Mouse (Mus musculus): ENCODE measurements around the gene Creg2. TPM values are rescaled to one million over a fixed set of nuclear protein-coding genes. Genes with fewer than 3 reads are reported as not detected.

The Creg2 gene
- polyA plus RNA-seq, 2 experiments, result 0.01 TPM; not detected in 1

DNA sequence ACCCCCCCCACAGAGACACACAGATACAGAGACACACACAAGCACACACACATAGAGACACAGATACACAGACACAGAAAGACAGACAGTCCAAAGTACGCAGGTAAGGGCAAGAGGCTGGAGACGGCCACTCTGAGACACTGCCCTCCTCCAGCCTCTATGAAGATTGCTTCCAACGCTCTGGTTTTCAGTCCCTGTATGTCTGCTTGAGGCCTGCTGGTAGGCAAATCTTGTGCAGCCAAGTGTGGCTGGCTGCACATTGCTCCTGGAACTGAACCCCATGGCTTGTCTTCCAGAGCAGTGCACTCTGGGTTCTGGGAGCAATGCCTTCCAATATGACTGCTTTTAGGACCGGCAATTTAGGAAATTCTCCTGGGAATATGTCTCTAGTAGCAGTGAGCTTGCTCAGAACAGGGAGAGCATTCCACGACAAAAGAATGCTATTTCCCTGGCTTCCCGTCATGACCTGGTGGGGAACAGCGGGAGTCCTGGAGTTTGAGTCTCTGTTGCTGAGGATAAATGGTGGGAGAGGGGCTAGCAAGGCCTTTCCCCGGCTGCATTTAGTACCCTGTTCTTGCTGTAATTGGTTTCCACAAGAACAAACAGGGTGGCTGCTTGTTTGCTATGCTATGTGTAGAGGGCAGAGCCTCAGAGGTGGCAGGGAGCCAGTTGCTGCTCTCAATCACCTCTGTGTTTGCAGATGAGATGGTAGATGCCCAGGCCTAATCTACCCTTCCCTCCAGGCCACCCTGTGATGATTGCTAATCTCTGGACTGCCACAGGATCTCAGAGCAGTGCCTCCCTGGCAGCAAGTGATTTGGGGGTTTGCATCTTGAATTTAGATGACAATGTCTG is 5.1 kb downstream of the Creg2 start:
- peaks cover 26% of the 10 kb centered on the region for H3K27me3 ChIP-seq (ENCODE audit: control insufficient read depth, insufficient read depth, low read length)
- ATAC-seq (ENCODE audit: insufficient read depth) (no peak), DNase-seq (ENCODE audit: low read depth in 3 of 3, low spot score in 3 of 3) (peak in 1 of 3 experiments; percentile 30)
- no peak overlapping the region for H3K4me3 ChIP-seq (ENCODE audit: insufficient read depth in 1 of 2, low read depth in 2 of 2, low read length in 2 of 2)
- H3K9ac ChIP-seq (replicated peaks), result no peak overlapping the region
- TF ChIP-seq EP300 (IDR thresholded peaks at IDR 0.05; ENCODE audit: low read depth) (no peak), CTCF (IDR thresholded peaks at IDR 0.05; ENCODE audit: low read depth) (no peak)
- 63% methylated on average over 8 of the region's 8 CpGs for WGBS (ENCODE audit: insufficient replicate concordance)
- H3K27ac ChIP-seq, result no peak overlapping the region
- no peaks in the 10 kb centered on the region for H3K9me3 ChIP-seq (ENCODE audit: control insufficient read depth, low read length)
- H3K36me3 ChIP-seq (replicated peaks; ENCODE audit: control insufficient read depth, insufficient read depth, low read depth), result no peaks in the 10 kb centered on the region
- H3K4me1 ChIP-seq (replicated peaks; ENCODE audit: control insufficient read depth in 2 of 2, insufficient read depth in 2 of 2, low read length in 1 of 2), result peaks cover 0 to 5% of the 10 kb centered on the region in 2 experiments; a peak in 1 of 4 replicates
- no peak overlapping the region for H3K4me2 ChIP-seq (ENCODE audit: low read depth)

DNA sequence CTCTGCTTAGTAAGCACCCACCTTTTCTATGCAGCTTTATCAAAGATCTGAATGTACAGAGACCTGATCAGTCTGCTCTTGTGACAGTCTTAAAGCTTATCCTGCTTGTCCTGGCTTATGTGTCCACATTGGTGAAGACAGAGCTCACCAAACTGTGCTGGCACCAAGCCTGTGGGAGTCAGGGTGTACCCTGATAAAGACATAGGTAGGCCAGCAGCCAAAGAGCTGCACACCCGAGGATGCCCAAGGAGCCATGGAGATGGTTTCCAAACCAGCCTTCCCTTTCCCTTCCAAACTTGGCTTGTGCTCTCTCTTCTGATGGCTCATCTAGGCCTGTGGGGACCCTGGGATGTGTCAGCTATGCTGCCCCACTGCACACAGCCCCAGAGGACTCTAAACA is 6.9 kb downstream of the Creg2 start:
- H3K9ac ChIP-seq (replicated peaks), result no peak overlapping the region
- no peak for TF ChIP-seq EP300 (IDR thresholded peaks at IDR 0.05; ENCODE audit: low read depth)
- TF ChIP-seq CTCF (IDR thresholded peaks at IDR 0.05; ENCODE audit: low read depth), result no peak
- H3K4me1 ChIP-seq (replicated peaks; ENCODE audit: control insufficient read depth in 2 of 2, insufficient read depth in 2 of 2, low read length in 1 of 2), result peaks cover 0 to 5% of the 10 kb centered on the region in 2 experiments; a peak in 1 of 4 replicates
- 16% methylated on average over 1 of the region's 1 CpGs for WGBS (ENCODE audit: insufficient replicate concordance)
- ATAC-seq (ENCODE audit: insufficient read depth) (no peak), DNase-seq (ENCODE audit: low read depth in 3 of 3, low spot score in 3 of 3) (no peak)
- H3K36me3 ChIP-seq (replicated peaks; ENCODE audit: control insufficient read depth, insufficient read depth, low read depth), result no peaks in the 10 kb centered on the region
- no peak overlapping the region for H3K27ac ChIP-seq
- no peaks in the 10 kb centered on the region for H3K9me3 ChIP-seq (ENCODE audit: control insufficient read depth, low read length)
- H3K4me3 ChIP-seq (ENCODE audit: insufficient read depth in 1 of 2, low read depth in 2 of 2, low read length in 2 of 2), result no peak overlapping the region
- H3K4me2 ChIP-seq (ENCODE audit: low read depth), result no peak overlapping the region
- peaks cover 8% of the 10 kb centered on the region for H3K27me3 ChIP-seq (ENCODE audit: control insufficient read depth, insufficient read depth, low read length)

DNA sequence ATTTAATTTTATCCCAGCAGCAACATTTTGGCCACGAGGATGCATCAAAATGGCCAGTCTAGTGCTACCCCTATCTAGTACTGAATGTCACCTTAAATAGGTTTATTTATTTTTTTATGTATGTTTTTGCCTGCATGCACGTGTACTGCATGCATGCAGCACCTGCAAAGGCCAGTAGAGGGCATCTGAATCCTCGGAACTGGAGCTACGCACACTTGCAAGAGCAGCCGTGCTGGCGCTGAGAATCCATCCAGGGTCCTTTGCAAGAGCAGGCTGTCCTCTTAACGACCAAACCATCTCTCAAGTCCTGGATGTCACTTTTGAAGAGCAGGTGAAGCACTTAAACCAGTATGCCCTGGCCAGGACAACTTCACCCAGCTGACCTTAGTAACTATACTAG is 9.6 kb downstream of the Creg2 start:
- H3K27me3 ChIP-seq (ENCODE audit: control insufficient read depth, insufficient read depth, low read length), result no peaks in the 10 kb centered on the region
- peak; percentile 43; the same call in 1 of the 2 replicates for TF ChIP-seq CTCF (IDR thresholded peaks at IDR 0.05; ENCODE audit: low read depth)
- TF ChIP-seq EP300 (IDR thresholded peaks at IDR 0.05; ENCODE audit: low read depth), result no peak
- no peak overlapping the region for H3K27ac ChIP-seq
- H3K4me1 ChIP-seq (replicated peaks; ENCODE audit: control insufficient read depth in 2 of 2, insufficient read depth in 2 of 2, low read length in 1 of 2), result peaks cover 0 to 5% of the 10 kb centered on the region in 2 experiments; a peak in 1 of 4 replicates
- no peak for ATAC-seq (ENCODE audit: insufficient read depth)
- no peaks in the 10 kb centered on the region for H3K36me3 ChIP-seq (replicated peaks; ENCODE audit: control insufficient read depth, insufficient read depth, low read depth)
- no peaks in the 10 kb centered on the region for H3K9me3 ChIP-seq (ENCODE audit: control insufficient read depth, low read length)
- no peak overlapping the region for H3K9ac ChIP-seq (replicated peaks)
- no peak overlapping the region for H3K4me2 ChIP-seq (ENCODE audit: low read depth)
- WGBS (ENCODE audit: insufficient replicate concordance), result 60% methylated on average over 7 of the region's 7 CpGs
- DNase-seq (ENCODE audit: low read depth in 3 of 3, low spot score in 3 of 3), result no peak
- no peak overlapping the region for H3K4me3 ChIP-seq (ENCODE audit: insufficient read depth in 1 of 2, low read depth in 2 of 2, low read length in 2 of 2)

DNA sequence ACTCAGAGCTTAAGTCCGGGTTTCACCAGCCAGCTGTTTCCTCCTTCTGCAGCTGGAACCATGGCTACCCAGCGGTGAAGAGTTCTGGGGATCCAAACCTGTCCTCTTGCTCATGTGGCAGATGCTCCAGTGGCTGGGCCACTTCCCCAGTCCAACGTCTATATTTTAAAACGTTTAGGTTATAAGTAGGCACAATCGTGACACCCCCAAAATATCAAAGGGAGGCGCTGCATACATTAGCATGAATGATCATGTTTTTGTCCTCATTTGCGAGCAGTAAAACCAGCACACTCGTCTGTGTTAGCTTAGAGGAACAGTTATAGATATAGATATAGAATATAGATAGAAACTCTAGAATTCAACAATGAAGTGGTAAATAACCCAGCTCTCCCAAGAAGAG is 14.1 kb downstream of the Creg2 start:
- 0 out of 4 replicates have a peak, but pooled peaks cover 0 to 4% of the 10 kb centered on the region in 2 experiments for H3K4me1 ChIP-seq (replicated peaks; ENCODE audit: control insufficient read depth in 2 of 2, insufficient read depth in 2 of 2, low read length in 1 of 2)
- H3K9ac ChIP-seq (replicated peaks), result no peak overlapping the region
- H3K4me2 ChIP-seq (ENCODE audit: low read depth), result no peak overlapping the region
- no peaks in the 10 kb centered on the region for H3K27me3 ChIP-seq (ENCODE audit: control insufficient read depth, insufficient read depth, low read length)
- 39% methylated on average over 8 of the region's 8 CpGs for WGBS (ENCODE audit: insufficient replicate concordance)
- H3K9me3 ChIP-seq (ENCODE audit: control insufficient read depth, low read length), result no peaks in the 10 kb centered on the region
- no peak overlapping the region for H3K4me3 ChIP-seq (ENCODE audit: insufficient read depth in 1 of 2, low read depth in 2 of 2, low read length in 2 of 2)
- no peak for DNase-seq (ENCODE audit: low read depth in 3 of 3, low spot score in 3 of 3)
- no peaks in the 10 kb centered on the region for H3K36me3 ChIP-seq (replicated peaks; ENCODE audit: control insufficient read depth, insufficient read depth, low read depth)
- no peak overlapping the region for H3K27ac ChIP-seq
- TF ChIP-seq EP300 (IDR thresholded peaks at IDR 0.05; ENCODE audit: low read depth) (no peak), CTCF (IDR thresholded peaks at IDR 0.05; ENCODE audit: low read depth) (no peak)
- no peak for ATAC-seq (ENCODE audit: insufficient read depth)

DNA sequence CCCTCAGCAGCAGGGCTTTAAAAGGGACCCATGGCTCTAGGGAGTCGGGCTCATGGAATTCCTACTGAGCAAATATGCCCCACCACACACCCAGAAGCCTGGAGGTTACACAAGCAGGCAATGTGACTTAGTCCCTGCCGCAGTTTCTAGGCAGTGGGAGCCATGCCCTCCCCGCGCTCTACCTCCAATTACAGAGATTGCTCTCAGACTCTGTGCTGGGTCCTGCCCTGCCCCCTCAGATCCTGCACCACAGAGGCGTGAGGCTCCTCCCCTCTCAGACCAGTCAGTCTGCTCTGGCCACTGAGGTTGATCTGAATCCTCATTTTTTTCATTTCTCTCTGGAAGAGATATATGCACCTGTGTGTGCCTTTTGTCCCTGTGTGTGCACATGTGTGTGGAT is 14.6 kb downstream of the Creg2 start:
- Histone ChIP-seq H3K27ac (no peak overlapping the region), H3K4me2 (ENCODE audit: low read depth) (no peak overlapping the region), H3K4me1 (replicated peaks; ENCODE audit: control insufficient read depth in 2 of 2, insufficient read depth in 2 of 2, low read length in 1 of 2) (0 out of 4 replicates have a peak, but pooled peaks cover 0 to 4% of the 10 kb centered on the region in 2 experiments), H3K36me3 (replicated peaks; ENCODE audit: control insufficient read depth, insufficient read depth, low read depth) (no peaks in the 10 kb centered on the region), H3K27me3 (ENCODE audit: control insufficient read depth, insufficient read depth, low read length) (no peaks in the 10 kb centered on the region), H3K9me3 (ENCODE audit: control insufficient read depth, low read length) (no peaks in the 10 kb centered on the region), H3K4me3 (ENCODE audit: insufficient read depth in 1 of 2, low read depth in 2 of 2, low read length in 2 of 2) (no peak overlapping the region), H3K9ac (replicated peaks) (no peak overlapping the region)
- WGBS (ENCODE audit: insufficient replicate concordance), result 7% methylated on average over 5 of the region's 5 CpGs
- ATAC-seq (ENCODE audit: insufficient read depth) (no peak), DNase-seq (ENCODE audit: low read depth in 3 of 3, low spot score in 3 of 3) (no peak)
- TF ChIP-seq CTCF (IDR thresholded peaks at IDR 0.05; ENCODE audit: low read depth) (no peak), EP300 (IDR thresholded peaks at IDR 0.05; ENCODE audit: low read depth) (no peak)
